Mouse (Mus musculus) left cerebral cortex, adult 2 months (tissue): ENCODE measurements around the gene Smchd1. TPM values are rescaled to one million over a fixed set of nuclear protein-coding genes. Genes with fewer than 3 reads are reported as not detected.
A peak's percentile ranks its signal among the peaks of the same experiment; 100 is the strongest.
"Not testable (repeated sequence)": the region's sequence is repeated elsewhere in the genome, so short reads cannot be mapped to it uniquely, and the experiment has no call there.

ENCODE experiments used
- DNase-seq, 2 experiments: peaks; one replicate each; pipeline ENCODE4 v3.0.0; 2021 to 2022; ENCODE audit warnings: low spot score in 2 of 2, mixed read lengths in 1 of 2; ENCODE audit errors: extremely low spot score in 1 of 2
- H3K27ac ChIP-seq: fragments of 200-600 bp; 2 replicates; pipeline ENCODE4 v1.8.1; 2022
- H3K4me3 ChIP-seq: fragments of 200-600 bp; 2 replicates; pipeline ENCODE4 v1.8.1; 2022
- CTCF ChIP-seq: fragments of 200-600 bp; IDR thresholded peaks from 2 replicates; pipeline ENCODE4 v1.8.1; 2022; ENCODE audit warnings: antibody characterized with exemption, mild to moderate bottlenecking, moderate library complexity
- intact Hi-C: fragments of 180-260 bp; cut with DNase I; formaldehyde crosslinking; loops from one replicate; pipeline ENCODE4 v1.15.1; 2025
- total RNA-seq, 2 experiments: library from RNA; stranded (reverse); gene quantifications; 2 replicates each; pipeline ENCODE4 v1.2.3; 2021

Gene Smchd1
- total RNA-seq, 2 experiments from 2014 or later, result 32.5 to 34.5 TPM

DNA sequence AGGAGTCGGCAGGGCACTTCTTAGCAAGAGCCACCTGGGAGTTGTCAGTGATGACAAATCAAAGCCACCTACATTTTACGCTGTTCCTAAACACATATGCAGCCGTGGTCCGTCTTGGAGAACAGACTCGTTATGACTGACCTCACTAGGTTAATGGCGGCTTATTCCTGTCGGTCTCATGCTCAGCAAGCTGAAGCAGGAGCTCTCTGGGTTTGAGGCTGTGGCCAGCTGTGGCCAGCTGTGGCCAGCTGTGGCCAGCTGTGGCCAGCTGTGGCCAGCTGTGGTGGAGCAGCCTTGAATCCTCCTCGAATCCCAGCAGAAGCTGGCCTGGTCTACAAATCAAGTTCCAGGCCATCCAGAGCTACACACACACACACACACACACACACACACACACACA lies 138.7 kb downstream of the Smchd1 start:
- Histone ChIP-seq H3K4me3 (no peak overlapping the region), H3K27ac (no peak overlapping the region)
- TF ChIP-seq CTCF, result no peak
- DNase-seq, result no peak
- intact Hi-C loops, result no loop called here

DNA sequence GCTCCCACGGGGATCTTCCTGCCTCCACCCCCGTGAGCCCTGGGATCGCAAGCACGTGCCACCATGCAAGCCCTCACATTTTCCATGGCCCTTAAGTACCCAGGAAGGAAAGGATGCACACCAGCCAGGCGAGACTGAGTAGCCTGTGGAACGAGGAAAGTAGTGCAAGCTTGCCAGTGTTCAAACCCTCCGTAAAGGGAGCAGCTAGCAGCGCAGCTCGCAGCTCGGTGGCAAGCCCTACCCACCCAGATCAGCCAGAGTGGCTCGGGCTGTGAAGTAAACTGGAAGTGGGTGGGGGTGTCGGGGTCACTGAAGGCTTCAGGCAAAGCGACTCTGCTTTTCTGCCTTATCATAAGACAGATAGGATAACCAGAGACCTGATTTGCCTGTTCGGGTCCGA lies 142.8 kb downstream of the Smchd1 start:
- TF ChIP-seq CTCF, result no peak
- Histone ChIP-seq H3K27ac (no peak overlapping the region), H3K4me3 (no peak overlapping the region)
- DNase-seq, result no peak
- intact Hi-C loops, result no loop called here

DNA sequence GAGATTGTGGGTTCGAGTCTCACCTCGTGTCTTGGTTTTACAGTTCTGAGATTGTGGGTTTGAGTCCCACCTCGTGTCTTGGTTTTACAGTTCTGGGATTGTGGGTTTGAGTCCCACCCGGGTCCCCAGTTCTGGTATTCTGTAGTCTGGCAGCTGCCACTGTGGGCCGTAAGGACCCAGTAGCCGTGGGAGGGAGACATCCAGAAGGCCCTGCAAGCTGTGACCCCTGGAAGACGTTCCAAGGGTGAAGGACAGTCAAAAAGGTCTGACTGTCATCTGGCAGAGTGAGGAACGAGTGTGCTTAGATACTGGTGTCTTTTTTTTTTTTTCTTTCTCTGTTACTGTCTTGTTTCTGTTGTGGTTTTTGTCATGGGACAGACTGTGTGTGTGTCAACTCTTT lies 154.4 kb downstream of the Smchd1 start:
- H3K4me3 ChIP-seq, intact Hi-C loops, H3K27ac ChIP-seq, DNase-seq: not testable (repeated sequence)

DNA sequence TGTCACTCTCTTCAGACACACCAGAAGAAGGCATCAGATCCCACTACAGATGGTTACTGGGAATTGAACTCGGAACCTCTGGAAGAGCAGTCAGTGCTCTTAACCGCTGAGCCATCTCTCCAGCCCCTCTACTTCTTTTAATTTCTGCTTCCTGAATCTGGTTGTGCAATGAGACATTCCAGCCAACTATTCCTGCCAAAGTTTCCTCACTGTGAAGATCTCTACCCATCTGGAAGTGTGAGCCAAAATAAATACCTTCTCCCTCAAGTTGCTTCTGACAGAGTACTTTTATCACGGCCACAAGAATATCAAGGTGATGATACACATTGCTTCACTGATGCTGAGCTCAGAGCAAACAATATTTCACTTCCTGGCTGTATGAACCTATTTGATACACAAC lies 155.8 kb downstream of the Smchd1 start:
- no peak for TF ChIP-seq CTCF
- H3K27ac ChIP-seq, result no peak overlapping the region
- no peak for DNase-seq
- intact Hi-C loops, result no loop called here
- no peak overlapping the region for H3K4me3 ChIP-seq

DNA sequence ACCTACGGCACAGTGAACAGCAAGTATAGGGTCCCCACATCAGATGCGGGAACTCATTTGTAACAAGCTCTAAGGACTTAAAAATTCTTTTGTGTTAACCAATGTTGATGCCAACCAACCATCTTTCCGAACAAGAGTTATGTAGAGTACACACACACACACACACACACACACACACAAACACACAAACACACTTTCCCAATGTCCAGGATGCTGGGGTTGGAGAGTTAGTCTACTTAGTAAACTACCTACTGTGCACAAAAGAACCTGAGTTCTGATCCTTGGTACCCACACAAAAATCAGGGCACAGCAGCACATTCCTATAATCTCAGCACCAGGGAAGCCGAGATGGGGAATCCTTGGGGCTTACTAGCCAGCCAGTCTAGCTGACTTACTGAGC lies 157.6 kb downstream of the Smchd1 start:
- H3K27ac ChIP-seq, result no peak overlapping the region
- H3K4me3 ChIP-seq, result no peak overlapping the region
- intact Hi-C loops, result no loop called here
- TF ChIP-seq CTCF, result no peak
- DNase-seq, result no peak

DNA sequence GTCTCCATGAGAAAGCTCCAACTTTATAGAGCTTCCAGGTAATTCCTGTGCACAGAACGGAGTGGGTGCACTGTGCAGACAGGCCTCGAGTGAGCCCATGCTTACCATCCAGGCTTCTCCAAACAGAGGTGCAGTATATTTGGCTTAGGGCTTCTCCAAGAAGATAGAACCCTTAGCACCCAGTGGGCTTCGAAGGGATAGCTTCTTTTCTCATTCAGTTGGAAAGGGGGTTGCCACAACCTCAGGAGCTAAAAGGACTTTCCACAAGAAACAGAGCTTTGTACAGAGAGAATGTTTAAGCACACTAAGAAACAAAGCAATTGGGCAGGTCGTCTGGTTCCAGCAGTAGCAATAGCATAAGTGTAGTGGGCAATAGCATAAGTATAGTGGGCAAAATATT lies 160.8 kb downstream of the Smchd1 start:
- Histone ChIP-seq H3K4me3 (no peak overlapping the region), H3K27ac (no peak overlapping the region)
- intact Hi-C loops, result no loop called here
- no peak for TF ChIP-seq CTCF
- DNase-seq, result no peak

DNA sequence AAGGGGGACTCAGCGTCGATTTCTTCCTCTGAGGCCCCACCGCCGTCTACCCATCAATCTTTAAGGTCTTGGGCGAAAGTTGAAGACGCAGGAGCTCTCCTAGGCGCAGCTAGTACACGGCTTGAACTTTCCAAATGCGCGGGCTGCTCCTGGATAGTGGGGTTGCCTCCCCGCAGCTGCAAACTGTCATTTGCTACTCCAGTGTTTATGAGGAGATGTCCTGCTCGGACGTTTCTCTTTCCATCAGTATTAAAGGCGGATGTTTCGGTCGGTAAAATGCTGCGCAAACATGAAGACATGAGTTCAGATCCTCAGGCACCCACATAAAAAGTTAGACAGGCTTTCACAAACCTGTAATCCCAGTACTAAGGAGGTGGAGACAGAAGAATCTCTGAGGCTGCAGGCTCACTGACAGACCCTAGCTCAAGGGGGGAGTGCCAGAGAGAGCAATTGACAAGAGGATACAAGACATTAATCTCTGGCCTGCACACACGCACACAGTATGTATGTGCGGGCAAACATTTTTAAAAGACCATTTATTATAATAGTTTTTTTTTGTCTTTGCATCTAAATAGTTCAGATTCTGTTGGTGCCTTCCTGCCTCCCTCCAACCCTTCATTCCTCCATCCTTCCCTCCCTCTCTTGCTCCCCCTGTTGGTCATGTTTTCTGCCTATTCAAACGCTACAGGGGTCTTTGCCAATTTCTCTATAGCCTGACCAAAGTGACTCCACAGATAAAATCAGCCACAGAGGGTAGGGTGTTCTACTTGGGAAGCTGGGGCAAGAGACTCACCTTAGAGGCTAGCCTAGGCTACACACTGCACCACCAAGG lies 163.6 kb downstream of the Smchd1 start, which contains the start of gene Emilin2:
Gene Emilin2, minus strand, starts transcription at position 639 of the 832 bp plus-strand sequence.
- H3K4me3 ChIP-seq, result peak within 1 kb of the TSS; percentile 46
- no peak within 1 kb of the TSS for H3K27ac ChIP-seq
- TF ChIP-seq CTCF, result peak; percentile 37
- DNase-seq, result no peak
- intact Hi-C loops, result no loop called here

DNA sequence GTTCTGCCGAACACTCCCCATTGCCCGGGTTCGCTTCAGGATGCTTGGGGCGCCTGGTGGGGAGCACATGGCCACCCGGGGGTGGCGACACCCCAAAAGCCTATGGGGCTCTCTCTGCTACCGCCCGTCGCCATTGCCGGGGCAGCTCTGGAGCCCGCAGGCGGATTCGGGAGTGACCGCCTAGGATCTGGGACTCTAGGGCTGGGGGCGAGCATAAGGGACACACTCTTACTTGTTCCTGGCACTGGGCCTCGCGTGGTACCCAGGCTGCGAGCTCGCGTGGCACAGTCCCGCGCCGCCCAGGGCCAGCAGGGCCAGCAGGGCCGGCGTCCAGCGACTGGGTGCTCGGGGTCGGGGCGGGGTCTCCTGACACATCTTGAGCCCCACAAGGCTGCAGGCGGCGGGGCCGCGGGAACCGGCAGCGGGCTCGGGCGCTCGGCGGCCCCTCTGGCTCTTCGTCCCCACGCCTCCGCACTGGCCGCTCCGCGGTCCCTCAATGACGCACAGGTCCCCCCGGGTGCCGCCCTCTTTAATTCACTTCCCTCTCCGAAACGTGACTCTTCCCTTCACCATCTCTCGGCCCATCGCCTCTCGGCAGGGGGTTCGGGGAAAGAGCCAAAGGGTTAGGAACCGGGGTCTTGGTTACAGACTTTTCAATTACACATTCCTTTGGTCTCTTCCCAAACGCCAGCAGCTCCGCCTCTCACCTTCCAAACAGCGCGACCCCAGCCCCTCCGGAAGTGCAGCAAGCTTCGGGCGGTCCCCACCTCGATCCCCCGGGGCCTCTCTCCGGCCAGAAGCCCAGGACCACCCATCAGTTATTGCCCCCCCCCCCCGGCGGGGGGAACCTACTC lies 164.4 kb downstream of the Smchd1 start:
- Histone ChIP-seq H3K4me3 (peak overlapping the region; percentile 46), H3K27ac (no peak overlapping the region)
- no peak for TF ChIP-seq CTCF
- peak in 1 of 2 experiments; percentile 20 for DNase-seq
- intact Hi-C loops, result no loop called here

DNA sequence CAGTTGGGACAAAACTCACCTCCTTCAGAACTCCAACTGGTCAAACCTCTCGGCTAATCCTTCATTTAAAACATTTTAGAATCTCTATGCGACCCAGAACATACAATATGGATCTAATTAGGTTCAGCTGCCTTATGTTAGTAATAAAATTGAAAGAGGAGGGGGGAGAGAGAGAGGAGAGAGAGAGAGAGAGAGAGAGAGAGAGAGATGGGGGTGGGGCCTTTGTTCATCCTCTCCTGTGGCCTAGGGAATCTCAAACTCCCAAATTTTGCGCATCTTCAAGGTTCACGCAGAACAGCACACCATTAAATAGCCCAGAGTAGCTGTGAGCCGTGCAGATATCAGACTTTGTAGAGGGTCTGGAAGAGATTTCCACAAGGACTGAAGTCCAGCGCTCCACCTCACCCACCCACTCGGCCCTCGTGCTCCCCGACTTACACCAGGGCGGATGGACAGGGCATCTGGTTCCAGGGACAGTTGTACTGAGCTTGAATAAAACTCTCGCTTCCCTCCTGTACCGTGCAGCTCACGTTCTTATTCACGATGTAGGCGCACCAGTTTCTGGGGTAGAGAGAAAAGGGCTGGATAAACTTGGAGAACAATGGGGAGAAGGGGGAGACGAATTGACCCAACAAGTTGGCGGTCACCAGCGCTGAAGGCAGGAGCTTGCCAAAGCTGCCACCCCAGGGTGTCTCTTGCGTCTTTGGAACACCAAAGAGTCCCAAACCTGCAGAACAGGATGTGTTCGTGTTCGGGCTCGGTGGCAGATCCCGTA lies 165.2 kb downstream of the Smchd1 start:
- Histone ChIP-seq H3K4me3 (peak overlapping the region; percentile 46), H3K27ac (no peak overlapping the region)
- intact Hi-C loops, result loop anchor here (5.0 kb wide), 1 partner anchor 53 kb away; no protein-coding TSS in a partner anchor
- no peak for DNase-seq
- no peak for TF ChIP-seq CTCF

DNA sequence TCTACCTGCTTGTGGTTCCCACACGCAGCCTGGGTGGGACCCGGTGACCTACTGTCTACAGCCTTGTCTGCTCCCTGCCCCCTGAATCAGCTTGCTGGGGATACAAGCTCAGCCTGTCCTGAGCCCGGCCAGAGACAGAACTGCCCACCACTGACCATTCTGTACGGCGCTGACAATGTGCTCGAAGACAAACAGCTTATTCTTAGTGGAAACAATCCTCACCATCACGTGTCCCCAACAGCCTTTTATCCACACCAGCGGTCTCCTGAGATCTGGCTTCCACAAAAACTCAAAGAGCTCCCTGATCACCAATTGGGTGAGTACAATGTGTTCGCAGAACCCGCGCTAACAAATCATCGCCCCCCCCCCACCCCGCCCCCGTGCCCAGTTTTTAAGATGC lies 166.0 kb downstream of the Smchd1 start:
- intact Hi-C loops, result loop anchor here (5.0 kb wide), 1 partner anchor 52 kb away; no protein-coding TSS in a partner anchor
- no peak overlapping the region for H3K27ac ChIP-seq
- no peak for DNase-seq
- H3K4me3 ChIP-seq, result no peak overlapping the region
- TF ChIP-seq CTCF, result no peak

DNA sequence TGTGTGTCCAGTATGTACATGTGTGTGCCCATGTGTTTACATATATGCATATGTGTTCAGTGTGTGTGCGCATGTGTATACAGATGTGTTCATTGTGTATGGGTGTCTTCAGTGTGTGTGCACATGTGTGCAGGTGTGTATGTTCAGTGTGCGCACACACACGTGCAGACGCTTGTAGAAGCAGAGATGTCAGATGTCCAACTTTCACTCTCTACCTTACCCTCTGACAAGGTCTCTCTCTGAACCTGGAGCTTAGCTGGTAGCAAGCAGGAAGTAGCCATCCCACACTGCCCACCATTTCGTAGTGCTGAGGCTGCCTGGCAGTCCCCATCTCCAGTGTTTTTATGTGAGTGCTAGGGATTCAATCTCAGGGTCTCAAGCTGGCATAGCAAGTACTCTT lies 166.8 kb downstream of the Smchd1 start:
- no peak for TF ChIP-seq CTCF
- H3K27ac ChIP-seq, result no peak overlapping the region
- H3K4me3 ChIP-seq, result no peak overlapping the region
- no peak for DNase-seq
- intact Hi-C loops, result loop anchor here (5.0 kb wide), 1 partner anchor 51 kb away; no protein-coding TSS in a partner anchor
